Mouse (Mus musculus) brain, embryonic 14.5 days (tissue): ENCODE measurements around the gene Adh6b. TPM values are rescaled to one million over a fixed set of nuclear protein-coding genes. Genes with fewer than 3 reads are reported as not detected.

Source experiments
- DNase-seq: peaks from one replicate; pipeline ENCODE4 v3.0.0-alpha.2; 2011; ENCODE audit warnings: low read depth
- CTCF ChIP-seq: fragments of 200-500 bp; IDR thresholded peaks from 2 replicates; pipeline ENCODE4 v1.5.1; 2012; ENCODE audit warnings: inconsistent platforms, mild to moderate bottlenecking, moderate library complexity, borderline replicate concordance; ENCODE audit not compliant: insufficient read depth, insufficient read length; ENCODE audit errors: extremely low read depth
- POLR2A ChIP-seq: fragments of 200-500 bp; IDR thresholded peaks from 2 replicates; pipeline ENCODE4 v1.6.1; 2012; ENCODE audit warnings: mild to moderate bottlenecking, inconsistent platforms, borderline replicate concordance; ENCODE audit not compliant: poor library complexity, insufficient read depth, insufficient read length, severe bottlenecking; ENCODE audit errors: extremely low read depth
- polyA plus RNA-seq: library from polyadenylated mRNA; depleted of rRNA; stranded (reverse); fragments of >200 nt; gene quantifications from 2 replicates; pipeline ENCODE4 v1.2.3, GENCODE M21; 2012; rRNA removed

The Adh6b gene
- polyA plus RNA-seq, result 0.15 and 0.27 TPM in 2 replicates

- no peak for DNase-seq
- no peak for TF ChIP-seq POLR2A
- TF ChIP-seq CTCF, result no peak
Observed at GRCm38 (mm10) chr3:138341471-138341870, at the start of gene Adh6b. TSS of gene Adh6b (plus strand) at chr3:138341775.

- TF ChIP-seq CTCF (no peak), POLR2A (no peak)
- no peak for DNase-seq
Observed at GRCm38 (mm10) chr3:138293298-138293895, 48.2 kb upstream of the Adh6b start.

- no peak for DNase-seq
- no peak for TF ChIP-seq POLR2A
- no peak for TF ChIP-seq CTCF
Observed at GRCm38 (mm10) chr3:138300130-138300529, 41.4 kb upstream of the Adh6b start.

- DNase-seq, result no peak
- TF ChIP-seq CTCF (no peak), POLR2A (no peak)
Observed at GRCm38 (mm10) chr3:138302676-138303075, 38.9 kb upstream of the Adh6b start.

GRCm38 (mm10) chr3:138303771-138304488 is 37.6 kb upstream of the Adh6b start:
- DNase-seq, result peak; percentile 34
- no peak for TF ChIP-seq CTCF
- TF ChIP-seq POLR2A, result no peak

GRCm38 (mm10) chr3:138304489-138304871 is 37.1 kb upstream of the Adh6b start:
- TF ChIP-seq POLR2A, result no peak
- no peak for TF ChIP-seq CTCF
- DNase-seq, result peak; percentile 25

GRCm38 (mm10) chr3:138305486-138306289 is 35.9 kb upstream of the Adh6b start:
- peak; percentile 37 for DNase-seq
- TF ChIP-seq CTCF, result no peak
- TF ChIP-seq POLR2A, result no peak

GRCm38 (mm10) chr3:138306290-138306683 is 35.3 kb upstream of the Adh6b start:
- DNase-seq, result peak; percentile 54
- TF ChIP-seq CTCF (no peak), POLR2A (no peak)

GRCm38 (mm10) chr3:138309910-138310309 is 31.7 kb upstream of the Adh6b start:
- DNase-seq, result no peak
- no peak for TF ChIP-seq POLR2A
- no peak for TF ChIP-seq CTCF

GRCm38 (mm10) chr3:138311015-138311414 is 30.6 kb upstream of the Adh6b start:
- DNase-seq, result no peak
- no peak for TF ChIP-seq POLR2A
- peak; percentile 15; the same call in 1 of the 2 replicates for TF ChIP-seq CTCF

- no peak for TF ChIP-seq POLR2A
- TF ChIP-seq CTCF, result no peak
- DNase-seq, result no peak
Observed at GRCm38 (mm10) chr3:138312965-138313364, 28.6 kb upstream of the Adh6b start, which contains the start of gene Adh6a. TSS of gene Adh6a (plus strand) at chr3:138313286.

GRCm38 (mm10) chr3:138316908-138317472 is 24.6 kb upstream of the Adh6b start:
- no peak for TF ChIP-seq CTCF

GRCm38 (mm10) chr3:138325001-138325400 is 16.6 kb upstream of the Adh6b start:
- no peak for TF ChIP-seq POLR2A
- no peak for TF ChIP-seq CTCF
- no peak for DNase-seq

More at GRCm38 (mm10) chr3:138316908-138317472, 24.6 kb upstream of the Adh6b start:
- DNase-seq, result no peak
